Mouse (Mus musculus): ENCODE measurements around the gene Rnf150. TPM values are rescaled to one million over a fixed set of nuclear protein-coding genes. Genes with fewer than 3 reads are reported as not detected.
A peak's percentile ranks its signal among the peaks of the same experiment; 100 is the strongest.

The Rnf150 gene
- polyA plus RNA-seq, 1 experiment from 2014 or later = 2.1 TPM

DNA sequence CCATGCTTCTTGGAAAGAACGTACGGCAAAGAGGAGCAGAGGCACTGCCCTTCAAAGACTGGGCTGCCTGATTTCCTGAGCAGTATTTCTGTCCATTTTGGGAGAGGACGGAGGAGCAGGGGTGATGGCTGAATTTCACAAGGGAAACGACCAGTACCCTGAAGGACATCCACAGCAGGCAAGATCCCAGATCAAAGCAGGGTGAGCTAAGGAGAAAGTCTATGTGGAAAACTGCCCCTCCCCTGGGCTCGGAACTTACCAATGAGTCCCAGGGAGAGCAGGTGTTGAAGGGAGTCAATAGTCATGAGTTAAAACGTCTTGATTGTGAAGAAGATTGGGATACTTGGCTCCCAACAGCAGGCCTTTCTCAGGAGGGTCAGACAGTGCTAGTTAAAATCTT, 225.0 kb downstream of the Rnf150 start:
- H3K9ac ChIP-seq (ENCODE audit: low read depth, low read length) = no peak overlapping the region
- H3K27ac ChIP-seq (ENCODE audit: low read length) = no peak overlapping the region
- no peak overlapping the region for H3K4me2 ChIP-seq (ENCODE audit: low read length)
- no peaks in the 10 kb centered on the region for H3K9me3 ChIP-seq (replicated peaks; ENCODE audit: control insufficient read depth, low read length, poor library complexity, severe bottlenecking)
- WGBS = 70% methylated on average over 6 of the region's 6 CpGs
- H3K4me1 ChIP-seq (ENCODE audit: control insufficient read depth, insufficient read depth, low read length) = peaks cover 2% of the 10 kb centered on the region; the same call in 1 of the 2 replicates
- no peaks in the 10 kb centered on the region for H3K36me3 ChIP-seq (ENCODE audit: control insufficient read depth, insufficient read depth, low read length)
- ATAC-seq = no peak
- no peaks in the 10 kb centered on the region for H3K27me3 ChIP-seq (ENCODE audit: control insufficient read depth, insufficient read depth, low read depth, low read length)
- H3K4me3 ChIP-seq (ENCODE audit: low read depth, low read length) = no peak overlapping the region

DNA sequence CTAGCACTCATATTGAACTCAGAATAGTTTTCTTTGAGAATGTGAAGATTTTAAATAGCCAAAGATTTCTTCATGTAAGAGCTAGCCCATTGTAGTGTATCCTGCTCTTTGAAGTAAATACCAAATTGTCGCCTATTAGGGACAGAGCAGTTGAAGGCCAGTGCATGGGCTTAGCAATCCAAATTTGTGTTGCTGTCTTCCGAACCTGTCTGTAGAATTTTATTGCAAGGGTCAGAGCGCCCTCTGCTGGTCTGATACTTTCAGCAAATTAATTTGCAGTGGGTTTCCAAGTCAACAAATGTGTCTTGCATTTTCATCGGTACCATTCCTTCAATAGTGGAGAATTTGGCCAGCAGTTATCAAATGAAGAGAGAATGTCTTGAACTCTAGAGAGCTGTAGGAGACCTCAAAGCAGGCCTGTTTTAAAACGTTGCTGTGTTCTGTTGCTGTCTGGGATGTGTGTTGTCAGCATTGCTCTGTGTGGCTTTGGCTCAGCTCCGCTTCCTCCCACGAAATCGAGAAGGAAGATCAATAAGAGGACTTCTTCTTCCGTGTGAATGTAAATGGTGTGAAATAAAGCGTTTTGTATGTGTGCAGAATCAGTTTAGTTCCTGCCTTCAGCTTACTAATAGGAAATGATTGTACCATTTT, 226.3 kb downstream of the Rnf150 start:
- ATAC-seq = peak; percentile 82
- Histone ChIP-seq H3K9ac (ENCODE audit: low read depth, low read length) (no peak overlapping the region), H3K9me3 (replicated peaks; ENCODE audit: control insufficient read depth, low read length, poor library complexity, severe bottlenecking) (no peaks in the 10 kb centered on the region), H3K4me1 (ENCODE audit: control insufficient read depth, insufficient read depth, low read length) (peaks cover 2% of the 10 kb centered on the region; the same call in 1 of the 2 replicates), H3K4me3 (ENCODE audit: low read depth, low read length) (no peak overlapping the region), H3K27ac (ENCODE audit: low read length) (no peak overlapping the region), H3K36me3 (ENCODE audit: control insufficient read depth, insufficient read depth, low read length) (no peaks in the 10 kb centered on the region), H3K27me3 (ENCODE audit: control insufficient read depth, insufficient read depth, low read depth, low read length) (no peaks in the 10 kb centered on the region), H3K4me2 (ENCODE audit: low read length) (no peak overlapping the region)
- WGBS = 31% methylated on average over 10 of the region's 10 CpGs

DNA sequence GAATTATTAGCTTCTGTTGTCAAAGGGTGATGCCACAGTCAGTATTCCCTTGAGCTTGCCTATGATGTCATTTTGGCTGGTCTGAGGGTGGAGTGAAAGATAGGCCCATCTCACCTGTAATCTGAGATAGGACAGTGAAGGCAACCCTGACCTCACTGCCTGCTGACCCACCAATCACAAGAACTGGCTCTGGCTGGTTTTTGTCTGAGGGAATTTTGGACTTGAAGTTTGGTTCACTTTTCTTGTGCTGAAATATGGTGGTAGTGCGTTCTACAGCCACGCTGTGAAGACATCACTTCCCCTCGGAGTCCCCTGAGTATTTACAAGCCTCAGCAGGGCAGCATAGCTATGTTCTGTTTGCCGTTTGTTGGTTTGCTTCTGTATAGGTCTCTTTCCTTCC, 227.3 kb downstream of the Rnf150 start:
- no peak overlapping the region for H3K27ac ChIP-seq (ENCODE audit: low read length)
- H3K36me3 ChIP-seq (ENCODE audit: control insufficient read depth, insufficient read depth, low read length) = no peaks in the 10 kb centered on the region
- peaks cover 2% of the 10 kb centered on the region; the same call in 1 of the 2 replicates for H3K4me1 ChIP-seq (ENCODE audit: control insufficient read depth, insufficient read depth, low read length)
- WGBS = 90% methylated on average over 4 of the region's 4 CpGs
- H3K4me3 ChIP-seq (ENCODE audit: low read depth, low read length) = no peak overlapping the region
- H3K9me3 ChIP-seq (replicated peaks; ENCODE audit: control insufficient read depth, low read length, poor library complexity, severe bottlenecking) = no peaks in the 10 kb centered on the region
- H3K27me3 ChIP-seq (ENCODE audit: control insufficient read depth, insufficient read depth, low read depth, low read length) = no peaks in the 10 kb centered on the region
- no peak for ATAC-seq
- no peak overlapping the region for H3K9ac ChIP-seq (ENCODE audit: low read depth, low read length)
- no peak overlapping the region for H3K4me2 ChIP-seq (ENCODE audit: low read length)

DNA sequence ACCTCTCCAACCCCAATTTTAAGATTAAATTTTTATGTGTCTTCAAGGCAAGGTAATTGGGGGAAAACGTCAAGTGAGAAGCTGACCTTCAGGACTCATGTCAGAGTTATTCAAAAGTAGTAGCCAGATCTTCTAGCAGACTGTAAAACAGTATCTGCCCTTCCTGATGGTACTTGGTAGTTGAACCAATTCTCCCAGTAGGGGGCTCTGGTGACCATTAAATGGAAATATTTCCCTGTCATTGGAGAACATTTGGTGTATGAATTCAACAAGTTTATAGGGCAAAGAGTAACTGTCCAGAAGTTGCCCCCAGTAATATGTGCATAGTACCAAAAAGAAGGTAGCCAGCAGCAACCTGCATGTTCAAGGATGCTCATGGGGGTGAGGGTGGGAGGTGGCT, 236.9 kb downstream of the Rnf150 start:
- Histone ChIP-seq H3K36me3 (ENCODE audit: control insufficient read depth, insufficient read depth, low read length) (no peaks in the 10 kb centered on the region), H3K9ac (ENCODE audit: low read depth, low read length) (no peak overlapping the region), H3K9me3 (replicated peaks; ENCODE audit: control insufficient read depth, low read length, poor library complexity, severe bottlenecking) (no peaks in the 10 kb centered on the region), H3K27me3 (ENCODE audit: control insufficient read depth, insufficient read depth, low read depth, low read length) (no peaks in the 10 kb centered on the region), H3K4me3 (ENCODE audit: low read depth, low read length) (no peak overlapping the region), H3K4me1 (ENCODE audit: control insufficient read depth, insufficient read depth, low read length) (no peaks in the 10 kb centered on the region), H3K27ac (ENCODE audit: low read length) (no peak overlapping the region), H3K4me2 (ENCODE audit: low read length) (no peak overlapping the region)
- no peak for ATAC-seq
- 53% methylated on average over 1 of the region's 1 CpGs for WGBS

DNA sequence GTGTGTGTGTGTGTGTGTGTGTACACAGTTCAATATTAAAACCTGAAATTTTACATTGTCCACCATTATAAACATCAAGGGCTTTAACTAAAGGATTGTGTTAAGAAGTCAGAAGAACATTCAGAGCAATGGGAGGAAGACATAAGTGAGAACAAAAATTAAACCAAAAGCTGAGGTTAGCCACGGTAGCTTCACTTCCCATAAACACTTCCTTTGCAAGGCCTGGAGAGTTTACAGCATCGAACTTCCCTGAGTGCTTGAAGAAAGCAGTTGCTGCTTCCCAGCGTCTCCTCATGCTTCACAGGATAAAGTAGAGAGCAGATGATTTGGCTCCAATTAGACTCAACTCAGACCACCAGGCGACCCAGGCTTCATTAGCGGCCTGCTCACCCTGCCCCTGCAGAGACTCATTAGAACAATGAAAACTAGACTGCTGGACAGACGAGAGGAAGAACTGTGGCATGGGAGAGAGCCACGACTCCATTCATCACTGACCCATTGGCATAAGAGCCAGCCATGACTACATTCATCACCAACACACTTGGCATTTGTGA, 239.9 kb downstream of the Rnf150 start:
- ATAC-seq = no peak
- Histone ChIP-seq H3K27ac (ENCODE audit: low read length) (no peak overlapping the region), H3K4me1 (ENCODE audit: control insufficient read depth, insufficient read depth, low read length) (no peaks in the 10 kb centered on the region), H3K27me3 (ENCODE audit: control insufficient read depth, insufficient read depth, low read depth, low read length) (no peaks in the 10 kb centered on the region), H3K4me3 (ENCODE audit: low read depth, low read length) (no peak overlapping the region), H3K9me3 (replicated peaks; ENCODE audit: control insufficient read depth, low read length, poor library complexity, severe bottlenecking) (no peaks in the 10 kb centered on the region), H3K9ac (ENCODE audit: low read depth, low read length) (no peak overlapping the region), H3K36me3 (ENCODE audit: control insufficient read depth, insufficient read depth, low read length) (no peaks in the 10 kb centered on the region), H3K4me2 (ENCODE audit: low read length) (no peak overlapping the region)
- 58% methylated on average over 7 of the region's 7 CpGs for WGBS

DNA sequence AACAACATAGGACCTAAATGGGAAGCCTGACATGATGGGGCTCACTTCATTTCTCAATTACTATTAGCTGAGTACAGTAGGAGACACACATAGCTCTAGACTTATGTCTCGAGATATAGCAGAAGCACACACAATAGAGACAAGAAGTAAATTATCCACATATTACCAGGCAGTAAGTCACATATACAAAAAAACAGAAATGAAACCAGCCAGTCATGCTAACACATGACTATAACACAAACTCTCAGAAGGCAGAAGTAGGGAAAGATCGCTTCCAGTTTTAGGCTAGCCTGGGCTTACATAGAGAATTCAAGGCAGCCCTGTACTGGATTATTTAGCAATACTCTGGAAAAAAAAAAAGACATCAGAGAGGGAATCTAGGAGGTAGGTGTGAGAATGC, 240.8 kb downstream of the Rnf150 start:
- Histone ChIP-seq H3K4me1 (ENCODE audit: control insufficient read depth, insufficient read depth, low read length) (no peaks in the 10 kb centered on the region), H3K4me3 (ENCODE audit: low read depth, low read length) (no peak overlapping the region), H3K9ac (ENCODE audit: low read depth, low read length) (no peak overlapping the region), H3K4me2 (ENCODE audit: low read length) (no peak overlapping the region), H3K9me3 (replicated peaks; ENCODE audit: control insufficient read depth, low read length, poor library complexity, severe bottlenecking) (no peaks in the 10 kb centered on the region), H3K27ac (ENCODE audit: low read length) (no peak overlapping the region), H3K27me3 (ENCODE audit: control insufficient read depth, insufficient read depth, low read depth, low read length) (no peaks in the 10 kb centered on the region), H3K36me3 (ENCODE audit: control insufficient read depth, insufficient read depth, low read length) (no peaks in the 10 kb centered on the region)
- no peak for ATAC-seq
- WGBS = 98% methylated on average over 2 of the region's 2 CpGs

DNA sequence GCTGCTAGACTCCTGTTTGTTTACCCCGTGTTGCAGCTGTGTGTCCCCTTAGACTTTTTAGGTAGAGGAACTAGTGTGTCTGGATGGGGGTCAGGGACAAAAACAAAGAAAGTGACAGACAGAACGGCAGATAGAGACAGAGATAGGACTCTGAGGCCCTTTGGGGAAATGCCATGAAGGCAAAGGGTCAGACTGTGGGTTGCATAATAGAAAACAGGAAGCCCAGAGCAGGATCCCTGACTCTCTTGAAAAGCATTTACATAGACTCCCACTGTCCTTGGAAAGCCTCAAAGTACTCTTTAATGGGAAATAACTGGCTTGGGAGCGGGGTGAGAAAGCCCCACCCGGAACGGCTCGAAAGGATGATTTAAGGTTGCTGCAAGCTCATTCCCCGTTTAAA, 246.6 kb downstream of the Rnf150 start:
- Histone ChIP-seq H3K4me1 (ENCODE audit: control insufficient read depth, insufficient read depth, low read length) (no peaks in the 10 kb centered on the region), H3K27me3 (ENCODE audit: control insufficient read depth, insufficient read depth, low read depth, low read length) (no peaks in the 10 kb centered on the region), H3K9ac (ENCODE audit: low read depth, low read length) (no peak overlapping the region), H3K4me3 (ENCODE audit: low read depth, low read length) (no peak overlapping the region), H3K9me3 (replicated peaks; ENCODE audit: control insufficient read depth, low read length, poor library complexity, severe bottlenecking) (no peaks in the 10 kb centered on the region), H3K27ac (ENCODE audit: low read length) (no peak overlapping the region), H3K4me2 (ENCODE audit: low read length) (no peak overlapping the region), H3K36me3 (ENCODE audit: control insufficient read depth, insufficient read depth, low read length) (no peaks in the 10 kb centered on the region)
- ATAC-seq = no peak
- 83% methylated on average over 7 of the region's 7 CpGs for WGBS

DNA sequence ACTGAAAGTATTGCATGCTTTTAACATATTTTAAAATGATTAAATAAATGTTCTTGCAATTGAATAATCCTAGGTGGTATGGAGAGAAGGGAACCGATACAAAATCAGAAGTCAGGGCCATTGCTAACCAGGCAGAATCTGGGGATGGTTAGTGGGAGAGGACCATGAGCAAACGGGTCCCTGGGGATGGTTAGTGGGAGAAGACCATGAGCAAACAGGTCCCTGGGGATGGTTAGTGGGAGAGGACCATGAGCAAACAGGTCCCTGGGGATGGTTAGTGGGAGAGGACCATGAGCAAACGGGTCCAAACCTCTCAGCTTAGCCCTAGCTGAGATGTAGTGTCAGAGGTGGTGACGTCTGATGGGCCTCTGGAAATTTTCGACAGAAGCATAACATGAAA, 247.0 kb downstream of the Rnf150 start:
- H3K27me3 ChIP-seq (ENCODE audit: control insufficient read depth, insufficient read depth, low read depth, low read length) = no peaks in the 10 kb centered on the region
- WGBS = 91% methylated on average over 5 of the region's 5 CpGs
- no peak overlapping the region for H3K4me3 ChIP-seq (ENCODE audit: low read depth, low read length)
- no peak for ATAC-seq
- no peak overlapping the region for H3K4me2 ChIP-seq (ENCODE audit: low read length)
- H3K9ac ChIP-seq (ENCODE audit: low read depth, low read length) = no peak overlapping the region
- no peaks in the 10 kb centered on the region for H3K4me1 ChIP-seq (ENCODE audit: control insufficient read depth, insufficient read depth, low read length)
- H3K36me3 ChIP-seq (ENCODE audit: control insufficient read depth, insufficient read depth, low read length) = no peaks in the 10 kb centered on the region
- H3K27ac ChIP-seq (ENCODE audit: low read length) = no peak overlapping the region
- no peaks in the 10 kb centered on the region for H3K9me3 ChIP-seq (replicated peaks; ENCODE audit: control insufficient read depth, low read length, poor library complexity, severe bottlenecking)

DNA sequence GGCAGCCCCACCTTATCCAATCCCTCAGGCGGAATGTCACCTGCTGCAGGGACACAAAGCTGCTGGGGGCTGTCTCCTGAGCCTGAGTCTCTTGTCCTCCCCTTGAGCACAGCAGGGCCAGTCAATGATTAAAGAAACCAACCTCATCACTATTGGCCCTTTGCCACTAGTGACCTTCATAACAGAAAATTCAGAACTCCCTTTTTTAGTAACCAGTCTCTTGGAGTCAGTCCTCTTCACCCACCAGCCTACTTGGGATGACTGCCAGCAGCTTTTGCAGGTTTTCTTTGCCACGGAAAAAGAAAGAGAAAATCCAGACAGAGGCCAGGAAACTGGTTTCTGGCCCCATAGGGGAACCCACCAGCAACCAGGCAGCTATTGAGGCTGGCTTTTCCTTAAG, 271.9 kb downstream of the Rnf150 start:
- 45% methylated on average over 2 of the region's 2 CpGs for whole genome bisulfite sequencing
- Histone ChIP-seq H3K4me1 (ENCODE audit: control insufficient read depth, insufficient read depth, low read length) (no peaks in the 10 kb centered on the region), H3K9ac (ENCODE audit: low read depth, low read length) (no peak overlapping the region), H3K27ac (ENCODE audit: low read length) (no peak overlapping the region), H3K27me3 (ENCODE audit: control insufficient read depth, insufficient read depth, low read depth, low read length) (no peaks in the 10 kb centered on the region), H3K36me3 (ENCODE audit: control insufficient read depth, insufficient read depth, low read length) (no peaks in the 10 kb centered on the region), H3K4me2 (ENCODE audit: low read length) (no peak overlapping the region), H3K4me3 (ENCODE audit: low read depth, low read length) (no peak overlapping the region), H3K9me3 (replicated peaks; ENCODE audit: control insufficient read depth, low read length, poor library complexity, severe bottlenecking) (no peaks in the 10 kb centered on the region)
- ATAC-seq = no peak
